Mouse (Mus musculus) MEL (cell line): ENCODE data around the gene Dclk3.

ENCODE experiments used
- CHD1 ChIP-seq: IDR thresholded peaks from 2 replicates; pipeline ENCODE4 v1.6.1; 2012; ENCODE audit warnings: low read depth, mild to moderate bottlenecking, inconsistent platforms, low read length, improper control_type of control experiment
- CTCF ChIP-seq, 3 experiments: IDR thresholded peaks in 2 of 3; conservative IDR thresholded peaks in 1 of 3; 2 replicates each; pipeline ENCODE4 v1.5.1; 2011 to 2012; ENCODE audit warnings: low read length in 3 of 3, low read depth in 2 of 3, mild to moderate bottlenecking in 2 of 3, improper control_type of control experiment in 1 of 3, inconsistent platforms in 1 of 3, mixed read lengths in 1 of 3, moderate library complexity in 1 of 3; ENCODE audit not compliant: control insufficient read depth in 1 of 3, insufficient read depth in 1 of 3, poor library complexity in 1 of 3, severe bottlenecking in 1 of 3
- EP300 ChIP-seq, 2 experiments: IDR thresholded peaks; 2 replicates each; pipeline ENCODE4 v1.6.1; 2011; ENCODE audit warnings: improper control_type of control experiment in 2 of 2, low read length in 2 of 2, low read depth in 1 of 2, mild to moderate bottlenecking in 1 of 2
- ETS1 ChIP-seq: IDR thresholded peaks from 2 replicates; pipeline ENCODE4 v1.6.1; 2012; ENCODE audit warnings: low read depth, mild to moderate bottlenecking, inconsistent platforms, low read length, improper control_type of control experiment, moderate library complexity
- GATA1 ChIP-seq: IDR thresholded peaks from 2 replicates; pipeline ENCODE4 v1.6.1; 2011; ENCODE audit warnings: low read depth, low read length, improper control_type of control experiment
- HCFC1 ChIP-seq: IDR thresholded peaks from 2 replicates; pipeline ENCODE4 v1.6.1; 2012; ENCODE audit warnings: low read depth, mild to moderate bottlenecking, inconsistent platforms, low read length, improper control_type of control experiment, moderate library complexity
- KAT2A ChIP-seq: conservative IDR thresholded peaks from 2 replicates; pipeline ENCODE4 v1.6.1; 2012; ENCODE audit warnings: low read depth, low read length, improper control_type of control experiment, inconsistent platforms
- MXI1 ChIP-seq: IDR thresholded peaks from 2 replicates; pipeline ENCODE4 v1.6.1; 2011; ENCODE audit warnings: mild to moderate bottlenecking, low read depth, low read length, improper control_type of control experiment
- POLR2A ChIP-seq, 2 experiments: IDR thresholded peaks; 2 replicates each; pipeline ENCODE4 v1.6.1; 2011 to 2012; ENCODE audit warnings: low read length in 2 of 2, mild to moderate bottlenecking in 2 of 2, control low read depth in 1 of 2, improper control_type of control experiment in 1 of 2, low read depth in 1 of 2, moderate library complexity in 1 of 2; ENCODE audit not compliant: control insufficient read depth in 1 of 2, insufficient read depth in 1 of 2, poor library complexity in 1 of 2
- TAL1 ChIP-seq: IDR thresholded peaks from 2 replicates; pipeline ENCODE4 v1.6.1; 2012; ENCODE audit warnings: mild to moderate bottlenecking, inconsistent platforms, low read length, moderate library complexity, mixed read lengths
- ZC3H11A ChIP-seq: IDR thresholded peaks from 2 replicates; pipeline ENCODE4 v1.6.1; 2012; ENCODE audit warnings: low read depth, mild to moderate bottlenecking, inconsistent platforms, low read length, improper control_type of control experiment
- ZKSCAN1 ChIP-seq: IDR thresholded peaks from 2 replicates; pipeline ENCODE4 v1.6.1; 2012; ENCODE audit warnings: low read depth, mild to moderate bottlenecking, inconsistent platforms, low read length, improper control_type of control experiment, moderate library complexity
- ZMIZ1 ChIP-seq: IDR thresholded peaks from 2 replicates; pipeline ENCODE4 v1.6.1; 2012; ENCODE audit warnings: low read depth, mild to moderate bottlenecking, inconsistent platforms, low read length, improper control_type of control experiment, moderate library complexity
- ZNF384 ChIP-seq: IDR thresholded peaks from 2 replicates; pipeline ENCODE4 v1.6.1; 2012; ENCODE audit warnings: low read depth, mild to moderate bottlenecking, inconsistent platforms, low read length, improper control_type of control experiment

DNA sequence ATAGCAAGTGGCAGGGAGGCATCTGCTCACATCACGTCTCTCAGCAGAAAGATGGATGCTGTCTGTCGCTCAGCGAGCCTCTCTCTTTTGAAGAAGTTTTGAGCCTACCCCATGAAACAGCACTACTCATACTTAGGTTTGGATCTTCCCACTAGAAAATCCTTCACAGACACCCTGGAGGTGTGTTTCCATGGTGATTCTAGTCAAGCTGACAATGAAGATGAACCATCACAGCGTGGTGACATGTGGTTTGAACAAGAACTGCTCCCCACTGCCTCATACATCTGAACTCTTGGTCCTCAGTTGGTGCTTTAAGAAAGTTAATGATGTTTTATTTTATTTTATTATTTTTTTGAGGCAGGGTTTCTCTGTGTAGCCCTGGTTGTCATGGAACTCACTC is 12.9 kb upstream of the Dclk3 start:
- TF ChIP-seq ZNF384 (no peak), CHD1 (no peak), ETS1 (no peak), ZKSCAN1 (no peak), CTCF (IDR thresholded peaks at IDR 0.05 in 2 of 3, conservative IDR thresholded peaks at IDR 0.05 in 1 of 3; ENCODE audit: control insufficient read depth in 1 of 3, insufficient read depth in 1 of 3, low read depth in 2 of 3, low read length in 3 of 3, poor library complexity in 1 of 3, severe bottlenecking in 1 of 3) (no peak), ZC3H11A (no peak), HCFC1 (no peak), TAL1 (no peak), MXI1 (no peak), ZMIZ1 (no peak), GATA1 (no peak), KAT2A (no peak), EP300 (IDR thresholded peaks at IDR 0.05; ENCODE audit: low read depth in 1 of 2, low read length in 2 of 2) (no peak), POLR2A (IDR thresholded peaks at IDR 0.05; ENCODE audit: control insufficient read depth in 1 of 2, insufficient read depth in 1 of 2, low read depth in 1 of 2, low read length in 2 of 2, poor library complexity in 1 of 2) (no peak)
